Mouse (Mus musculus) midbrain, embryonic 14.5 days (tissue): ENCODE measurements around the gene Prdx2. TPM values are rescaled to one million over a fixed set of nuclear protein-coding genes. Genes with fewer than 3 reads are reported as not detected.

Source experiments
- ATAC-seq: fragments of 200-750 bp; cut with Nextera tagmentation; 2 replicates; pipeline ENCODE4 v1.8.0; 2017; ENCODE audit warnings: moderate number of reproducible peaks, moderate library complexity; ENCODE audit not compliant: low FRiP score, low TSS enrichment
- DNase-seq: peaks from one replicate; pipeline ENCODE4 v3.0.0-alpha.2; 2015
- H3K27ac ChIP-seq: fragments of 300-500 bp; sonication (generic); replicated peaks from 2 replicates; pipeline ENCODE4 v1.5.1; 2014; ENCODE audit warnings: mild to moderate bottlenecking, low read depth, low read length, moderate library complexity
- H3K27me3 ChIP-seq: fragments of 300-500 bp; sonication (generic); 2 replicates; pipeline ENCODE4 v1.6.1; 2014; ENCODE audit warnings: low read length, control low read depth, mixed read lengths; ENCODE audit not compliant: control insufficient read depth, insufficient read depth
- H3K36me3 ChIP-seq: fragments of 300-500 bp; sonication (generic); 2 replicates; pipeline ENCODE4 v1.6.1; 2014; ENCODE audit warnings: low read length, control low read depth; ENCODE audit not compliant: control insufficient read depth, insufficient read depth
- H3K4me1 ChIP-seq: fragments of 300-500 bp; sonication (generic); 2 replicates; pipeline ENCODE4 v1.6.1; 2014; ENCODE audit warnings: mild to moderate bottlenecking, antibody characterized with exemption, low read length, control low read depth; ENCODE audit not compliant: control insufficient read depth, insufficient read depth
- H3K4me2 ChIP-seq: fragments of 300-500 bp; sonication (generic); 2 replicates; pipeline ENCODE4 v1.6.1; 2014; ENCODE audit warnings: mild to moderate bottlenecking, low read length, moderate library complexity
- H3K4me3 ChIP-seq: fragments of 300-500 bp; sonication (generic); replicated peaks from 2 replicates; pipeline ENCODE4 v1.5.1; 2014; ENCODE audit warnings: low read depth, low read length
- H3K9ac ChIP-seq: fragments of 300-500 bp; sonication (generic); replicated peaks from 2 replicates; pipeline ENCODE4 v1.6.1; 2014; ENCODE audit warnings: mild to moderate bottlenecking, low read length, moderate library complexity
- H3K9me3 ChIP-seq: fragments of 300-500 bp; sonication (generic); 2 replicates; pipeline ENCODE4 v1.6.1; 2016; ENCODE audit warnings: low read length, control low read depth, mixed read lengths; ENCODE audit not compliant: control insufficient read depth
- WGBS: fragments of 180-500 bp; shearing (Covaris S2); extraction: QIAGEN DNeasy Blood & Tissue Kit; methylation state at CpG from one replicate; pipeline ENCODE4 v1.1.7; 2014; 5-methylcytosine and 5-hydroxymethylcytosine counted together
- polyA plus RNA-seq: library from polyadenylated mRNA; unstranded; fragments of >200 nt; fragmentation: Nextera tagmentation; extraction: Ambion mirVana; gene quantifications from 2 replicates; pipeline ENCODE4 v1.2.1, GENCODE M21; 2014

Prdx2 gene
- polyA plus RNA-seq, 1 experiment from 2014 or later: 1,531 TPM

DNA sequence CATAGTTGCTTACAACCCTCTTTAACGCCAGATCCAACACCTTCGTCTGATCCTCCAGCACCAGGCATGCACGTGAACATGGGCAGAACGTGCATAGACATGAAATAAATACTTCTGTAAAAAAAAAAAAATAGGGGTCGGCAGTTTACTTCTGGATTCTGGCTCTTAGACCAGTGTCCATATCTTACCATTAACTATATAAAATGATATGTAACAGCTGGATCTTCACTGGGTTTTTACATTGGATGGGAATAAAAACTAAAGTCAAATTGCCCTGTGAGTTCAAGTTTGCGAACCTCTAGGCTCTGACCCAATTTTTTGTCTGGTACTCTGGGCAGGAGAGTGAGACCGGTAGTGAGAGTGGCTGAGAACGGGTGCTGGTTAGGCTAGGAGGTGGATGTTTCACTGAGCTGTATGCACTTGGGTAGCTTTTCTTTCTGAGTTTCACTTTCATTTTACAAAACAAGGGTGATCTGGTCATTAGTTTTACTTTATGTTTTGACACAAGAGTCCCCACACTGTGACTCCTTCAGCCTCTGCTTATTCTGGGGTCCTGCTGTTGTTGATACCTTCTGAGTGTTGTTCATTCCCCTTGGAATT, 5.3 kb downstream of the Prdx2 start:
- DNase-seq (no peak), ATAC-seq (no peak)
- Histone ChIP-seq H3K4me2 (no peak overlapping the region), H3K9ac (no peak overlapping the region), H3K27me3 (peaks cover 18% of the 10 kb centered on the region), H3K36me3 (peaks cover 44% of the 10 kb centered on the region), H3K27ac (no peak overlapping the region), H3K9me3 (no peaks in the 10 kb centered on the region), H3K4me3 (no peak overlapping the region), H3K4me1 (peaks cover 48% of the 10 kb centered on the region)
- WGBS: 82% methylated on average over 8 of the region's 8 CpGs

DNA sequence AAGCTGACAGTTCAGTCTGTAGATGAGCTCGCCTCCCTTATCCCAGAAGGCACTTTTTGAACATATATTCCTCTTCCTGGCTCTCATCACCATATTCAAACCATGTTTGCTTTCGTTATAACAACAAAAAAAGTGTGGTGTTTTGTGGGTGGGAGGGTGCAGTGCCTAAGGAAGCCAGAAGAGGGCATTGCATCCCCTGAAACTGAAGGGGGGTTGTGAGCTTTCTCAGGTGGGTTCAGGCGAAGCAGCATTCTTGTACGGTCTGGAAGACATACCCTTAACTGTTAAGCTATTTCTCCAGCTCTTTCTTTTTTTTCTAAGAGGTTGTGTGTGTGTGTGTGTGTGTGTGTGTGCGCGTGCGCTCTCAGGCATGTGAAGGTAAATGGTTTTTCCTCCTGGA, 6.0 kb downstream of the Prdx2 start:
- Histone ChIP-seq H3K9me3 (no peaks in the 10 kb centered on the region), H3K27me3 (peaks cover 18% of the 10 kb centered on the region), H3K4me3 (no peak overlapping the region), H3K27ac (no peak overlapping the region), H3K9ac (no peak overlapping the region), H3K4me2 (peak overlapping the region; percentile 99), H3K36me3 (peaks cover 44% of the 10 kb centered on the region), H3K4me1 (peaks cover 54% of the 10 kb centered on the region)
- ATAC-seq: no peak
- peak; percentile 74 for DNase-seq
- WGBS: 29% methylated on average over 7 of the region's 7 CpGs

GRCm38 (mm10) chr8:84976031-84976762, 6.8 kb downstream of the Prdx2 start:
- DNase-seq: peak; percentile 95
- peaks cover 52% of the 10 kb centered on the region for H3K4me1 ChIP-seq
- H3K27me3 ChIP-seq: peaks cover 18% of the 10 kb centered on the region
- under 1% methylated on average over 61 of the region's 61 CpGs for WGBS
- peaks cover 37% of the 10 kb centered on the region for H3K36me3 ChIP-seq
- 0 out of 2 replicates have a peak overlapping the region, but pooled peaks have one; percentile 32 for H3K27ac ChIP-seq
- H3K9me3 ChIP-seq: no peaks in the 10 kb centered on the region
- peak overlapping the region; percentile 49 for H3K4me3 ChIP-seq
- peak overlapping the region; percentile 99 for H3K4me2 ChIP-seq
- peak overlapping the region; percentile 43 for H3K9ac ChIP-seq
- peak; percentile 83 for ATAC-seq

DNA sequence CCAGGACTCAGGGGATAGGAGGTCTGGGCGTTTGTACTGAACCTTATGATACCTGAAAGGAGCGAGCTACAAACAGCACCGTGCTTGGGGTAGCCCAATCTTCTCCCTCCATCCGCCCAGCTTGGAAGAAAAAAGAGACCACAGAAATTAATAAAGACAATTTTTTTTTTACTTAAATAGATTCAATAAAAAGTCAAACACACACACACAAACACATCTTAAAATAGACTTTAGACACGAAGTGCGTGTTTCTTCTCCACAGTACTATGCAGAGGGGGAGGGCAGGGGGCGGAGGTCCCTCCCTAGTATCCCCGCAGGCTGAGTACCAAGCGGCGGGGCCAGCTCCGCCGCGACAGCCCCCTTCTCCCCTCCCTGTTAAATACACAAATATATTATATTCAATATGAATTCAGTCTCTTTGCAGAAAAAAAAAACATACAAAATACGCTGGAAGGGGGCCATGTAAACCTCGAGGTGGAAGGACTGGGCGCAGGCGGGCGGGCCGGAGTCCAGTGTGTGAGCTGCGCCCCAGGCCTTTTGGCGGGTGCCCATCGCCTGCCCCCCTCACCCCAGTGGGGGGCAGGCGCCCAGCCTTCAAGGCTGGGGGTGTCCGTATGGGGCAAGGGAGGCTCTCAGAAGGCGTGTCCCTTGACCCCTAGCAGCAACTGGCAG, 7.5 kb downstream of the Prdx2 start:
- 2% methylated on average over 25 of the region's 25 CpGs for WGBS
- DNase-seq (no peak), ATAC-seq (no peak)
- Histone ChIP-seq H3K4me1 (peaks cover 56% of the 10 kb centered on the region), H3K9ac (peak overlapping the region; percentile 43), H3K27ac (no peak overlapping the region), H3K4me2 (peak overlapping the region; percentile 99), H3K36me3 (peaks cover 30% of the 10 kb centered on the region), H3K4me3 (peak overlapping the region; percentile 49), H3K9me3 (no peaks in the 10 kb centered on the region), H3K27me3 (peaks cover 18% of the 10 kb centered on the region)

- DNase-seq: peak; percentile 68
- peak overlapping the region; percentile 54 for H3K9ac ChIP-seq
- H3K27me3 ChIP-seq: peaks cover 18% of the 10 kb centered on the region
- 2% methylated on average over 70 of the region's 70 CpGs for WGBS
- H3K9me3 ChIP-seq: no peaks in the 10 kb centered on the region
- peaks cover 56% of the 10 kb centered on the region for H3K4me1 ChIP-seq
- peak overlapping the region; percentile 49 for H3K4me3 ChIP-seq
- H3K4me2 ChIP-seq: peak overlapping the region; percentile 99
- no peak for ATAC-seq
- H3K27ac ChIP-seq: 0 out of 2 replicates have a peak overlapping the region, but pooled peaks have one; percentile 13
- peaks cover 23% of the 10 kb centered on the region for H3K36me3 ChIP-seq
Measured at GRCm38 (mm10) chr8:84977435-84978247, 8.3 kb downstream of the Prdx2 start.

DNA sequence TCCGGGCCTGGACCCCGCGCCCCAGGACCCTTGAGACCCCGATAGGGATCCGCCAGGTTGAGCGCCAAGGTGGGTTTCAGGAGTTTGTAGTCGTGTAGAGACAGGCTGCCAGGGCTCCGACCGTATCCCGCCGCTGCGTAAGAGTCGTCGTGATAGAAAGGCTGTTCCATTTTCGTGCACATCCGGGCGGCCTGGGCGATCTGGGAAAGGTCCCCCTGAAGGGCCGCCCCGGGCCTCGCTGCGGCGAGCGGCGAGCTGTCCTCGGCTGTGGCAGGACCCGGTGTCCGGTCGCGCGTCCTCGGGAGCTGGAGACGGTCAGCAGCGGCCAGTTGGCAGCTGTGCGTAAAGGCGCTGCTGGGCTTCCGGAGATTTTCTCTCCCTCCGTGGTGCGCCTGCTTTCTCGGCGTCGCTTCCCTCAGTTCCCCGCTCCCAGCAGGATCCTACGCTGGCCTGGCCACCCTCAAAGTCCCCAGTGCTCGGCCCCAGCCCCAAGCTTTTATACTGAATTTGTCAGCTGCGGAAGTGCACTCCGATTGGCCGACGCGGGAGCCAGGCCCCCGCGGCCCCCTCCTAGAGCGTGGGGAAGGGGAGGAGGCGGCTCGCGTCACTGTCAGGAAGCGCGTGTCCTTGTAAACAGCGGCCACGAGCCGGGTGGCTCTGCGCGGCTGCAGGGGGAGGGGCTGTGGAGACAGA, 9.0 kb downstream of the Prdx2 start, which contains the start of gene Junb:
TSS of gene Junb (minus strand) at position 471 of the 693 bp plus-strand sequence.
- under 1% methylated on average over 63 of the region's 63 CpGs for WGBS
- H3K4me2 ChIP-seq: peak within 1 kb of the TSS; percentile 99
- H3K9ac ChIP-seq: peak within 1 kb of the TSS; percentile 54
- DNase-seq: peak; percentile 91
- 0 out of 2 replicates have a peak within 1 kb of the TSS, but pooled peaks have one; percentile 13 for H3K27ac ChIP-seq
- H3K4me3 ChIP-seq: peak within 1 kb of the TSS; percentile 49
- ATAC-seq: peak; percentile 49; the same call in 1 of the 2 replicates
- H3K9me3 ChIP-seq: no peaks in the 10 kb centered on the region
- peaks cover 18% of the 10 kb centered on the region for H3K27me3 ChIP-seq
- H3K36me3 ChIP-seq: peaks cover 15% of the 10 kb centered on the region
- H3K4me1 ChIP-seq: peaks cover 56% of the 10 kb centered on the region

DNA sequence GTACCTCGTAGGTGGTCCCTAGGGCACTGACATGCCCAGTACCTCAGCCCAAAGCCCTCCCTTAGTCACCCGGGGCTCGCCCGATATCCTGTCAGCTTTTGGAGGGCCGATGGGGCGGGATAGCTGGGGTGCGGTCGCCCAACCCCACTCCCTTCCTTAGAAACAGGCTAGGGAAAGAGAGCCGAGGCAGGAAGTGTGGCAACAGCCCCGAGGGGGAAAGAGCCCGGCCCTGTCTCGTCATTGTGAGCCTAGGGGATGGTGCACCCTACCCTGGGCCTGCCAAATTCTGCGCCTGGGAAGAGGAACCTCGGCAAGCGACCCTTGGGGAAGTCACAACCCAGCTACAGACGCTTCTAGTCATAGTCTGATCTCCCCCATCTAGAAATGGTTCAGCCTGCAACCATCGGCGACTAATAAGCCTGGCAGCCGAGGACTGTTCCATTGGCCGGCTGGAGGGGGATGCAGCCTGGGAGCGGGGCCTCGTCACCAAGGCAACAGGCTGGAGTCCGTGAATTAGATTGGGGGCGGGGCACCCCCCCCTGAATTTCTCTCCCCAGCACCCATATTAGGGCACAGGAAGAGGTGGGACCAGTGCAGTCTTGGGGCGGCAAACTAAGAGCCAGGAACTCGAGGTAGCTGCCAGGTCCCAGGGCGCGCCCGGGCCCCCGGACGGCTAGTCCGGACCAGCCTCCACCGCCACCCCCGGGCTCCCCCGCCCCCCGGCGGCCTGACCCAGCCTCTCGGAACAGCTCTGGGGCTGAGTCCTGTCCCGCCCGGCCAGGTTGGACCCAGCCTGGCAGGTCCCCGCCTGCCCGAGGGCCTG, 10.4 kb downstream of the Prdx2 start:
- Histone ChIP-seq H3K9ac (peak overlapping the region; percentile 36; the same call in 1 of the 2 replicates), H3K27ac (0 out of 2 replicates have a peak overlapping the region, but pooled peaks have one; percentile 37), H3K4me1 (peaks cover 59% of the 10 kb centered on the region), H3K4me2 (peak overlapping the region; percentile 99), H3K27me3 (peaks cover 18% of the 10 kb centered on the region), H3K9me3 (no peaks in the 10 kb centered on the region), H3K36me3 (peaks cover 1% of the 10 kb centered on the region; the same call in 1 of the 2 replicates), H3K4me3 (peak overlapping the region; percentile 31)
- peak; percentile 36 for ATAC-seq
- 2% methylated on average over 42 of the region's 42 CpGs for WGBS
- peak; percentile 94 for DNase-seq
